Mouse (Mus musculus) MEL (cell line): ENCODE data around the gene Gm853.

Source experiments
- CTCF ChIP-seq, 3 experiments: IDR thresholded peaks in 2 of 3; conservative IDR thresholded peaks in 1 of 3; 2 replicates each; pipeline ENCODE4 v1.5.1; 2011 to 2012; ENCODE audit warnings: low read length in 3 of 3, low read depth in 2 of 3, mild to moderate bottlenecking in 2 of 3, improper control_type of control experiment in 1 of 3, inconsistent platforms in 1 of 3, mixed read lengths in 1 of 3, moderate library complexity in 1 of 3; ENCODE audit not compliant: control insufficient read depth in 1 of 3, insufficient read depth in 1 of 3, poor library complexity in 1 of 3, severe bottlenecking in 1 of 3
- EP300 ChIP-seq, 2 experiments: IDR thresholded peaks; 2 replicates each; pipeline ENCODE4 v1.6.1; 2011; ENCODE audit warnings: improper control_type of control experiment in 2 of 2, low read length in 2 of 2, low read depth in 1 of 2, mild to moderate bottlenecking in 1 of 2
- MEF2A ChIP-seq: IDR thresholded peaks from 2 replicates; pipeline ENCODE4 v1.6.1; 2014; ENCODE audit warnings: low read depth, mild to moderate bottlenecking, inconsistent platforms, low read length, improper control_type of control experiment; ENCODE audit not compliant: poor library complexity, insufficient replicate concordance, severe bottlenecking; ENCODE audit errors: extremely low read depth
- NRF1 ChIP-seq: IDR thresholded peaks from 2 replicates; pipeline ENCODE4 v1.6.1; 2014; ENCODE audit warnings: low read depth, mild to moderate bottlenecking, inconsistent platforms, low read length, improper control_type of control experiment, moderate library complexity; ENCODE audit not compliant: poor library complexity, insufficient read depth, severe bottlenecking
- POLR2AphosphoS2 ChIP-seq: IDR thresholded peaks from 2 replicates; pipeline ENCODE4 v1.6.1; 2011; ENCODE audit warnings: low read length, improper control_type of control experiment
- TBP ChIP-seq: IDR thresholded peaks from 2 replicates; pipeline ENCODE4 v1.8.0; 2011; ENCODE audit warnings: low read depth, low read length, improper control_type of control experiment
- ZC3H11A ChIP-seq: IDR thresholded peaks from 2 replicates; pipeline ENCODE4 v1.6.1; 2012; ENCODE audit warnings: low read depth, mild to moderate bottlenecking, inconsistent platforms, low read length, improper control_type of control experiment

GRCm38 (mm10) chr4:130270089-130270488, 47.9 kb upstream of the Gm853 start:
- TF ChIP-seq EP300 (IDR thresholded peaks at IDR 0.05; ENCODE audit: low read depth in 1 of 2, low read length in 2 of 2) (no peak), POLR2AphosphoS2 (no peak), MEF2A (no peak), TBP (no peak), CTCF (IDR thresholded peaks at IDR 0.05 in 2 of 3, conservative IDR thresholded peaks at IDR 0.05 in 1 of 3; ENCODE audit: control insufficient read depth in 1 of 3, insufficient read depth in 1 of 3, low read depth in 2 of 3, low read length in 3 of 3, poor library complexity in 1 of 3, severe bottlenecking in 1 of 3) (no peak), ZC3H11A (no peak), NRF1 (no peak)
